Mouse (Mus musculus) liver, embryonic 14.5 days (tissue): ENCODE data around the gene Smurf2.

Source experiments
- CTCF ChIP-seq: IDR thresholded peaks from 2 replicates; pipeline ENCODE4 v1.5.1; 2016; ENCODE audit warnings: antibody characterized with exemption, low read depth, control low read depth
- EP300 ChIP-seq: IDR thresholded peaks from 2 replicates; pipeline ENCODE4 v1.6.1; 2016; ENCODE audit warnings: antibody characterized with exemption, low read depth

GRCm38 (mm10) chr11:106793846-106794245, 126.7 kb downstream of the Smurf2 start:
- peak; percentile 51 for TF ChIP-seq CTCF
- TF ChIP-seq EP300 = no peak
